Mouse (Mus musculus) ES-Bruce4 (cell line): Measurements from ENCODE around the gene Xirp2.

Source experiments
- CTCF ChIP-seq: IDR thresholded peaks from one replicate; pipeline ENCODE4 v1.8.1; 2011; ENCODE audit warnings: low read depth, low read length
- EP300 ChIP-seq: IDR thresholded peaks from 2 replicates; pipeline ENCODE4 v1.6.1; 2011; ENCODE audit warnings: low read depth, low read length; ENCODE audit not compliant: insufficient read depth
- POLR2A ChIP-seq: IDR thresholded peaks from one replicate; pipeline ENCODE4 v1.8.1; 2011; ENCODE audit warnings: low read length; ENCODE audit not compliant: insufficient read depth

DNA sequence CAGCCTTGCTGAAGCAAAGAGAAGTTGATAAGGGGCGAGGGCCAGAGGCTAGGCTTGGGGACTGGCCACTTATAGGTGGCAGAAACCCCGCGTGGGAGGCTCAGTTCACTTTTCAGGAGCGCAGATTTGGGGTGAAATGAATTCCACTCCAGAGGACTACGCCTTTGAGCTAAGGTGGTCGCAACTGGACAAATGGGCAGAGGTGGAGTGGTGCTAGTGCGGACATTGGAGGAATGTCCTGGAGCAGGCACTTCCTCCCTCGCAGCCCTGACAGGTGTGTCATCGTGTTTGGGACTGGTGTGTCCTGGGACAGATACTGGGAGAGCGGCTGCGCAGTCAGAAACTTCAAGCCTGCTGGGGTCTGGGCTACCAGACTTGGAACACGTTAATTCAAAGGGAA is 120.8 kb downstream of the Xirp2 start:
- TF ChIP-seq CTCF: no peak
- no peak for TF ChIP-seq POLR2A
- no peak for TF ChIP-seq EP300
